Mouse (Mus musculus): ENCODE measurements at regions not wholly inside any gene's neighbourhood (a gene's known extent, or its start where the extent isn't known, plus 50 kb on each side); places are given as distances from the start of the nearest gene placed in this dataset.
A peak's percentile ranks its signal among the peaks of the same experiment; 100 is the strongest.

DNA sequence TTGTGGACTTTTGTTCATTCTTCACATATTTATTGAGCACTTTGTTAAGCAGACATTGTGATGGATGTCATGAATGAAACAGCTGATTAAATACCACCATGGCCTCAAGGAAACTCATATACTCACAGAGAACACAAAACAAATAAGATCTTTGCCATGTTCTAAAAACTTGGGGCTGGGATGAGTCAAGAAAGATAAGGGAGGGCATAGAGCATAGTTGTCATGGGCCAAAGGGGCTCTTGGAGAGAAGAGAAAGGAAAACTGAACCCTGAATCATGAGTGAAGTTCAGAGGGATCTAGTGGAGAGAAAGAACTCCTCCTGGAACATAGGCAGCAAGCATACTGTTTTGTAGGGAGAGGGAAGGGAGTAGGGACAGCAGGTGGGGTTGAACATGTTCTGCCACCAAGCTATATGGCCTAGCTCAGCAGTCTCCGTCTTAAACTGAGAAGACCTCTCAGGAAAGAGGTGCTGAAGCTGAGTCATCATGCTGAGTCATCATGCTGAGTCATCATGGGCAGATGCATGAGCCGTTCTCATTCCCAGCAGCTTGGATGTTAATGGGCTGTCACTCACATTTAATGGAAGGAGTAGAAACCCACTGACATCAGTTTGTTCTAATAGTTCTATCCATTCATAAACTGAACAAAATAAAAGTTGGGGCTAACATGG, 69.6 kb downstream of the Cetn3 start:
- DNase-seq: peak; percentile 9

DNA sequence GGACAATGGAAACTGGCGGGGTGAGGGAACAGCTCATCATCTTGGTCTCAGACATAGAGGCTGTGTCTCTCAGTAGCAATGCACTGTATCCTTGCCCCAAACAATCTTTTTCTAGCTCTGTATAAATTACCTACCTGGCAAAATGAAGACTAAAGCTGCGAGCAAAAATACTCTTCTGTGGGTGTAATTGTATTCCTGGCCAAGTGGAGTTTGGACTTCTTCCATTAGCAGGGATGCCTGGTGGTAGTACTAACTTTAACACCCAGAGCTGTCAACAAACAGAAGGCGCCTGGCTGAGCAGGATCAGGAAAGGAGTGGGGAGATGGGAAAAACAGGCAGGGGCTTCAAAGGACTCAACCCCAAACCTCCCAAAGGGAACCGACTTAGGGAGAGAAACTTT, 73.2 kb downstream of the Cetn3 start:
- no peak for DNase-seq

DNA sequence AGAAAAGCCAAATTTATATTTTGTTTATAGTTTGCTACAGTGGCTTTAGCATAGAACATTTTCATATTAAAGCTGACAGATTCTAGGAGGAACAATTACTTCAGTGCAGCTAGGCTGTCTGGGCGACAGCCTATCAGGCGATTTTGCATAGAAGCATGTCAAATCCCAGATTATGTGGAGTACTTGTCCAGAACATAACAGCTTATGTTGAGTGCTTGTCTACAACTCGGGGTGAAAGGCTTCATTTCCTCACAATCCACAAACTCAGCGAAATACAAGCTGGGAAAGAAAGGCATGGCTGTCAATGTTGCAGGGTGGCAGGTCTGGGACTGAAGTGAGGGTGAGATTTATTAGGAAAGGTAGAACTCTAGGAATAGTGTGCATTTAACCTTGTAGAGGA, 77.8 kb downstream of the Cetn3 start:
- DNase-seq: no peak

DNA sequence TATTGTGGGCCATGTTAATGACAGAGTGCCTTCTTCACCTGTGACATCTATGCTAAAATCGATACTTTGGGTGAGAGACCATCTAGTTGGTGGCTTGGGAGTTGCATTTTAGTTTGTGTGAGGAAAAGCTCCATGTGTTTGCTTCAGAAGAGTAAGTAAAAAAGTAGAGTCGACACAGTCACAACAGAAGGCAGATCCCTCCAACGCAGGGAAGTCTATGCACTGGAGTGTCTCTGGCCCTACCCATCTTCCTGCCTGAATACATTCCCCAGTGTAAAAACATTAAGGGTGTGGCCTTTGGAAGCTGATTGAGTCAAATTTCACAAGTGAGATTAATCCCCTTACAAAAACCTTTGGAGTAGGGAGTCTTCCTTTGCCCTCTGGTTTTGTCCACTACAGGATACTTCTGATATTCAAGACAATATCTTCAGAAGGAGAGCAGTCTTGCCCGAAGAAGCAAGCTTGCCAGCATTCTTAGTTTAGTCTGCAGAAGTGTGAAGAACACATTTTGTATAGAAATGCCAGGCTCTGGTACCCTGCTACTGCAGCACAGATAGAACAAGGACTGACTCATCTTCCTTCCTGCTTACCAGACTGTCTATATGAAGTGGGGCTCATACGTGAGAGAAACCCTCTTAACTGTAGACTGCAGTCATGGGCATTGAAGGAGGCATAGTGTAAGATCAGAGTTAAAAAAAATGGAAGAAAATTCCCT, 79.2 kb downstream of the Cetn3 start:
- DNase-seq: no peak

DNA sequence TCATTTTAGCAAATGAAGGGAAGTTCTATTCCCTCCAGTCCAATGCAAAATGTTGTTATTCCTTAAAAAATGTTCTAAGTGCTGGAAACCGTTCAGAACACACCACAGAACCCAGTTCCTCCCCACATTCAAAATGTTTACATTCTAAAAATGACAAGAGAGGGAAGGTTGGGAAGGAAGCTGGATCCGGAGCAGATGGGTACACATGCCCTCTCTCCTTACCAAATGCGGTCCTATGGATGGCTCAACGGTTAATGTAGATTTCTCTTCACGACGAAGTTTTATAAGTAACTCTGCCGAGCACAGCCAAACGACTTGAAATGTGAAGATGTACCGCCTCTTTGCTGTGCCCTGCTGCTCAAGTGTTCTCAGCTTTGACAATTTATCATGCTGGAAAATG, 88.3 kb downstream of the Cetn3 start:
- DNase-seq: no peak

DNA sequence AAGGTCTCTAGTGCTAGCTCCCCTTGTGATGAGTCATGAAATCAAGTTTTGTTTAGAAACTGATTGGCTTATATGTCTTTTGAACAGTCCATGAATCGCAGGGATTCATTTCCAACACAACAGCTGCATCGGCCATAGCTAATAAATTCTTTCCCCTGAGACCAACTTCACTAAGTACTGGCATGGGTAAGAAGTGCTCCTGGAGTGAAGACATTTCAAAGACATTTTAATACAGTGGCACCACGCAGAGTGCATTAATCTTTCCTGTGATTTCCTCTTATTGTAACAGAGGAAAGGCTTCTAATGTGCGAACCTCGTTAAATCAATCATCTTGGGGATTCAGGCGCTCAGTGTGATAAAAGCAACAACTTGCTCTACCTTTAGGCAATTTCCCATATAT, 103.0 kb downstream of the Cetn3 start:
- DNase-seq: no peak

DNA sequence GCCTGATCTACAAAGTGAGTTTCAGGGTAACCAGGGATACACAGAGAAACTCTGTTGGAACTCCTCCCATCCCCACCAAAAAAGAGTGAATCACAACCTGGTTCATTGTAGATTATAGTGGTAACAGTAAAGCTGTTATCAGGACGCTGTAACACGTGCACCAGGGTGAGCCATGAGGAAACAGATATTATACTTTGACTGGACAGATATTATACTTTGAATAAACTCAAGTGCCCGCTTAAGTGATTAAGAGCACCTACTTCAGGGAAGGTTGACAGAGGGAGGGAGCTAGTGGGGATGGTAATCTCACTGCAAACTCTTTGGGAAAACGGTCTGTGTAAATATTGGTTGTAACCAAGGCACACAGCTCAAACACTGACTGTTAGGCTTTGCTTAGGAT, 147.4 kb downstream of the Cetn3 start:
- no peak for DNase-seq

DNA sequence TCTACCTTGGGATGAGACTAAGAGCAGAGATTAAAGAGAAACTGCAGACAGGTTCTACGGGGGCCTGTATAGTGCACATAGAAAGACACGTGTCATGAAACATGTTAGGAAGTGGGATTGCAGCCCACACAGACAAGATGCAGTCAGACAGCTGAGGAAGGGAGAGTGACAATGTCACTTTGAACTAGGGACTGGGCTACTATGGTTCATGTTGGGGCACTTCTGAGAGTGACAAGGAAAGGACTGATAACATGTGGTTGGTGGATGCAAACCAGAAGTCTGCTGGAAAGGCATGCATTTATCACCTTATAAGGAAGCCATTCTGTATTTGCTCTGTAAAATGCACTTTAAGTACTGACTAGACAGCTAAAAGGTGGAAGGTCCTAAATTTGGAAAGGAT, 148.3 kb downstream of the Cetn3 start:
- no peak for DNase-seq

DNA sequence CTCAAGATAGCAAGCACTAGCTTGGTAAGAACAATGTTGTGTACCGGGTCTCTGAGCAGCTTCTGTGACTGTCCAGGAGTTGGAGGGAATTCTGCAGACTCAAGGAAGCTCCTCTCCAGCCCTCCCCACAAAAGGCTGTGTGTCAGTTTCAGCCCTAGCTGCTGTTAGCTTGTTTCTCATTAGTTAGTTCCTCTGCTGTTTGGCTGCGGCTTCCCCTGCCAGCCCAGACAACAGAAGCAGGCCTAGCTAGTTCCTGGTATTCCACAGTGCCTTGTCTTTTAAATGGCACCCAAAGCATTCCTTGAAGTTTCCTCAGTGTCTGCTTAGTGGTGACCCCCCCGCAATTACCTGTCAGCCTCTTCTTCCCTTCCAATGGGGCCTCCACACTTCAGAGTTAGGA, 154.2 kb downstream of the Cetn3 start:
- no peak for DNase-seq

DNA sequence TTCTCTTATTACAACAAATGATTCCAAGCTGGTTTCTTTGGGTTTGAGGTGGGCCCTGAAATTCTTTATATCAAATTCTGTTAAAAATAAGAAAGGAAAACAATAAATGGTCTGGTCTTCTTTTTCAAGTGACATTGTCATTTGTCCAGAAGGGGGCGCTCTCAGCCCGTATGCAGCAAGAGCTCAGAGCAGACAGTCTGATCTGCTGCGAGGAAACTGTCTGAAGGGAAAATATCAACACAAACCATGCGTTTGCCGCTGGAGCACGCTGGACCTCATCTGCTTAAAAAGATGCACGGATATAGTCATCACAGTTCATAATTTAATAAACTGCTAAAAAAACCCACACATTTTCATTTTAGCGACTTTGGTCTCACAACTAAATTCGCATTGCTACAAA, 161.2 kb downstream of the Cetn3 start:
- peak; percentile 58 for DNase-seq

DNA sequence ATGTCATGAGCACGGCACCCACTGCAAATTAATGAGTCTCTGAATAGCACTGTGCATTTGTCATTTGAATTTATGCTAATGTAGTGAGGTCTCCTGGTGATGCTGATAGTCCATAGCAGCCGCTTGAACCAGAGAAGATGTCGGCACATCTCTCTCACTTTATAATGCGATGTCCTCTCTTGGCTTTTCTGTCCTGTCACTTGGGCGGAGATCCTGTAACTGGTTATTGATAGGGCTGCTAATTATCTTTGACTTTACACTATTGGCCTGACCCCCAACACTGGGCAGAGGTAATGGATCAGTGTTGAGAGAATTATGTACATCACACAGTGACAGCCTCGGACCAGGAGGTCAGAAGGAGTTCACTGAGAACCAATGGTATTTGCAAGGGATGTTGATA, 161.6 kb downstream of the Cetn3 start:
- DNase-seq: no peak

DNA sequence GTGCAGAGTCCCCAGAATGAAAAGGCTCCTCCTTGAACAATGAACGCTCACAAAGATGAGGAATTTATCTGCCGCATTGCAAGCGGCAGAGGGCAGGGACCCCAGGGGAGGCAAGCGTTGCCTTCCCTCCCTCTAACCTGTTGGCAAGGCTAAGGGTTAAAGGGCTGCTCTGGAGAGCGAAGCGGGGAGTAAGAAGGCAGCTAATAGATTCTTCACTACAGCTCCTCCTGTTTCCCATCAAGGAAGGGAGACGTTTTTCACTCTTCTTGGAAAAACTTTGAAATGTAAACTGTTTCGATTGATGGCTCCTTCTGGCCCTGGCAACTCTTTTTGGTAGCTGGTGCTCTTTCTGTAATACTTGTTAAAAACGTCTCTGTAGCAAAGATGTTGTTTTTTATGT, 162.9 kb downstream of the Cetn3 start:
- DNase-seq: no peak

DNA sequence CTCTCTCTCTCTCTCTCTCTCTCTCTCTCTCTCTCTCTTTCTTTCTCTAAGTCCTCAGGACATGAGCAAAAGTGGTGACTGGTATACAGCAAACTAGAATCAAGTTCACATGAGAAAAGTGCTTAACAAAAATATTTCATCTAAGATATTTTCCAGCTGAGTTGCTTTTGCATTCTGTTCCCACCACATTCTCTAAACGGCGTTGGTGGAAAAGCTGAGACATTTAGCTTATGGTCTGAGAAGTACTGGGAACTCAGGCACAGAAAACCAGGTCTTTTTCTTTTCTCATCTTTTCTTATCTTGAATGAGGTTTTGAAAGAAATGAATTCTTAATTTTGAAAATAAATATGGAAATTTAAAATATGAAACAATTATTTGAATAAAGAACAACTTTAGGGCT, 182.6 kb downstream of the Cetn3 start:
- DNase-seq: no peak

DNA sequence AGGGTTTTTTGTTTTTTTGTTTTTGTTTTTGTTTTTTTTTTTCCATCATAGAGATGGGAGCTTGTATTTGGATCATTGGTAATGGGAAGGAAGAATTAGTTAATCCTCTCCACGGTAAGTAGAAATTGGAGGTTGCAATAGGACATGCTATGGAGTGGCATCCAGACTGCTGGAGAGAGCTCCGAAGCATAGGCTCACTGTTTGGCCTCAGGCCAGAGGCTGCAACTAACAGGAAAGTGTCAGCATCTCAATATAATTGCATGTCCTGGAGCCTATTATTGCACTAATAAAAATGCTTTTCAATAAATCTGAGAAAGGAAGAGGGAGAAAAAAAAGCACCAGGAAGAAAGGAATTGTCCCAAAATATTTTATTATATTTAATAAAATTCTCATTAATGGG, 193.0 kb downstream of the Cetn3 start:
- no peak for DNase-seq

DNA sequence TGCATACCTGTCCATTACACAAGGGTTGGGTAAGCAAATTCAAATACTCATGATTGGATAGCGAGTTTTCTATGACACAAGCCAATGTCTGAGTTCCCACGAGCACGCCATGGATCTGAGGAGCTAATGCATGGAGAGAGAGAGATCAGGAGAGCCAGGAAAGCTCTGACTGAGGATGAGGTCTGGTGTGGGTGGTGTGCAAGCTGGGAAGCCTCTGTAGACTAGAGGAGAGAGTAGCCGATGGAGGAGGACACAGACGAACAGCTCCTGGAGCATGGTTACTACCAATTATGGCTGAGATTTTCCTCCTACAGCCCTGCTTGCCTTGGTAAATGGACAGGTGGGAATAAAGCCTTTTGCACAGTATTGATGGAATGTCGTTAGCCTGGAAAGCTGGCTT, 195.1 kb downstream of the Cetn3 start:
- DNase-seq: no peak

DNA sequence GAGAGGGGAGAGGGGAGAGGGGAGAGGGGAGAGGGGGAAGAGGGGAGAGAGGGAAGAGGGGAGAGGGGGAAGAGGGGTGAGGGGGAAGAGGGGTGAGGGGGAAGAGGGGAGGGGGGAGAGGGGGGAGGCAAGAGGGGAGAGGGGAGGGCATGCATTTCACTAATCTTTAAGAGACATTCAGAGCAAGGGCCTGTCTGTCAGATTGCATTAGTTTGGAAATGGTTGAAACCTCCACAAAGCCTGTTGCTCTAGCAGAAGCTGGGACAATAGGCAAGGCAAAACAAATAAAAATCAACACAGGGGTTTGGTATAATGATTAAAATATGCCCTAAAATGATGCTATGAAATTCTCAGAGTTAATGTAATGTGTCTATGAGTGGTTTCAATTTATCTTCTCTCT, 196.4 kb downstream of the Cetn3 start:
- DNase-seq: no peak

DNA sequence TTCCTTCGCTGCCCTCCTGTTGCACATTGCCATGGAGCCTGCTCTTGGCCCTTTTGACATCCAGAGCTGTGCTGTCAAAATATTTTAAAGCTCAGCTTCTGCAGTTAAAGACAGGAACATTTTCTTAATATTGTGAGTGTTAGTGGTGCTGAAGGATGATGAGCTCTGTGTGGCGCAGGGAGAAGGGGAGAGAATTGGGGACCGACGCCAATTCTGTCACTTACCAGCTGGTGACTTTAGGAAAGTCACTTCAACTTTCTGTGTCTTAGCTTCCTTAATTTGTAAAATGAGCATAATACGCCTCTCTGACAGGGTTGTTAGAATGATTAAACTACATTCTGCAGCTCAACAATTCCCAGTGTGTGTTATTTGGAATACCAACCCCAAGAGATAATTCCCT, 197.2 kb downstream of the Cetn3 start:
- no peak for DNase-seq

DNA sequence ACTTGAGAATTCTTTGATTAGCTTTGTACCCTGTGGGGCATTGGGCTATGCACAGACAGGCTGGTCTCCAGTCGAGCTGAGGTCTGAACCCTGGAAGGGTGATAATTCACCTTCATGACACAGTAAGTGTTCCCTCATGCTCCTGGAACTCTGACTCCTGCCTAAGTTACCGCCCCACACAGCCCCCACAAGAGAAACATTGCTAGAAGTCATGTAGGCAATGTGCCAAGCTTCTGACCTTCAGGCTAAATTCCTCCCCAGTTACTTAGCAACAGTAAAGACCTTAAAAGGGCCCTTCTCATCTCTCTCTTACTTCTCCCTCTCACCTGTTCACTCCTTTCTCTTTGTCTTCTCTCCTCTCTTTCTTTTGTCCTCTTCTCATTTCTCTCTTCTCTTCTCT, 199.6 kb downstream of the Cetn3 start:
- peak; percentile 27 for DNase-seq

DNA sequence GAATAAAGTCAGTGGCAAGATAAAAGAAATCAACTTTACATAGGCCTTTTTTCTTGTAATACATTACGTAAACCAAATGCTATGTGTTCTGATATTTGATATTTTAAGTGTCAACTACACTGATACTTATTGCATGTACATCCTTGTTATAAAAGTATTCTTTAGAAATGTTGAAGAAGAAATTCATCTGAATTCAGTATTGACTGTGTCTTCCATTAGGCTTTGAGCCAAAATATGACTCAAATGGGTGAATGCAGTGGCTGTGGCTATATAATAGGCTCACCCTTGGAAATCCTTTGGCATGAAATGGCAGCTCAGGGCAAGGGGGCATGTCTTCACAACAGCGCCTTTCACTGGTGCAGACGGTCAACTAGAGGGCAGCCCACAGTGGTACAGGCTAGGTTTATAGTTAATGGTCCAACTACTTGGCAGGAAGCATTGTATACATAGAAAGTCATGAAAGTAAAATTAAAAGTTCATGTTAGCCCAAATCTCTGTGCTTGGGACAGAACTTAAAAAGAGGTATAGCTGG, 217.9 kb downstream of the Cetn3 start:
- no peak for DNase-seq

DNA sequence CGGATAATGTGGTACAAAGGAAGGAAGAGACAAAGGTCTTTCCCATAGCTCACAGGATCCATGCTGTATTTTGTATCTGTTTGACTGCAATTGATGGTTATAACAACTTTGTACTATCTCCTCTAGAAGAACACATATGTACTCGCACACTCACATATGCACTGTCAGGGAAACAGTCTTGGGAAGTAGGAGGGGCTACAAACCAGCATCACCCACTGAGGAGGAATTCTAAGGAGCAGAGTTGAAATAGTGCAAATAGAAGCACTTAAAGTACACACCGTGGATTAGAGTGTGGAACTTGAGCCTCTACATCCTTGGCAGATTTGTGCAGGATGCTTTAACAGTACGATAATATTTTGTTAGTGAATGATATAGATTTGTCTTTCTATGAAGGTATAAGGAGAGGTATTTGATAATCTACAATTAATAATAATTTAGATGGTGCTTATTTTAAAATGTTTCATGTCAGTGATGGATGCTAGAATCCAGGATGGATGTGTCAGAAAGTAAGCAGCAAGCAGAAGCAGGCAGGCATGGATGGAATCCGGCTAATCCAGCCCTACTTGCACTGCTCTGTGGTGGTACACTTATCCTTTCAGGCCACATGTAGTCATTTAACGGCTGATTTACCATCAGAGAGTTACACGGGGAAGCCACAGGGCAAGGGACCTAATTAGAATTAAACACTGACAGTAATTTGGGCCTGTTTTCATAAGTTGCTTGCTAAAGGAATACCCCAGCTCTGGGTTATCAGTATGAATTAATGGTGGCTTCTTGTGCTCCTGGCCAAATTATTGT, 223.3 kb downstream of the Cetn3 start:
- no peak for DNase-seq

DNA sequence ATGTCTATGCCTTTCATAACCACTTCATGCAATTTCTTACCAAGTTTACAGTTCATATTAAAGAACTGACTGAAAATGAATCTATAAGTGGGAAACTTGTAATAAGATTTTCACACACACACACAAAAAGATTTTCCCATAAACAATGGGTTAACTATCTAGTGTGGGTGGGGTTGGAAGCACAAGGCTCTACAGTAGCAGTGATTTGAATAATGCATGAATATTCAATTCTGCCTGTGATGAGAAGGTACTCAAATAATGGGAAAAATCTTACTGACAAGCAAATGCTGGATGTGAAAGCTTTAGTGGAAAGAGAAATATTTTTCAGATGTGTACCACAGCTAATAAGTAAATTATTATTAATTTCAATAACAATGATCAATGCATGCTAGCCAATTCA, 224.3 kb downstream of the Cetn3 start:
- DNase-seq: no peak

DNA sequence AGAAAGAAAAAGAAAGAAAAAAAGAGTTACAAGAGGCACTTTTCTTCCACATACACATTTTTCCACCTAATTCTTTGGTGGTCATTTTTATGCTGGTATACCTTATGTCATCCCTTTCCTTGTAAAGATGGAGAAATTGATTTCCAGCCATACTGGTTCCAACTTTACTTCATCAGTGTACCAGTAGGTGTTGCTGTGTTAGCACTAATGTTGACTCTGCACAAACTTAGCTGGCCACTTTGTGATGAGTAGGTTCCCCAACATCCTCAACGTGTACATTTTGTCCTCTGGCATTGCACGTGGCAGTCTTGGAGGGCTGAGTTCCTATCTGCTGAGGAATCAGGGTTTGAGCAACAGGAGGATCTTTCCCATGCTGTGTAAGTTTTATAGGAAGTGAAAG, 256.7 kb downstream of the Cetn3 start:
- DNase-seq: no peak

DNA sequence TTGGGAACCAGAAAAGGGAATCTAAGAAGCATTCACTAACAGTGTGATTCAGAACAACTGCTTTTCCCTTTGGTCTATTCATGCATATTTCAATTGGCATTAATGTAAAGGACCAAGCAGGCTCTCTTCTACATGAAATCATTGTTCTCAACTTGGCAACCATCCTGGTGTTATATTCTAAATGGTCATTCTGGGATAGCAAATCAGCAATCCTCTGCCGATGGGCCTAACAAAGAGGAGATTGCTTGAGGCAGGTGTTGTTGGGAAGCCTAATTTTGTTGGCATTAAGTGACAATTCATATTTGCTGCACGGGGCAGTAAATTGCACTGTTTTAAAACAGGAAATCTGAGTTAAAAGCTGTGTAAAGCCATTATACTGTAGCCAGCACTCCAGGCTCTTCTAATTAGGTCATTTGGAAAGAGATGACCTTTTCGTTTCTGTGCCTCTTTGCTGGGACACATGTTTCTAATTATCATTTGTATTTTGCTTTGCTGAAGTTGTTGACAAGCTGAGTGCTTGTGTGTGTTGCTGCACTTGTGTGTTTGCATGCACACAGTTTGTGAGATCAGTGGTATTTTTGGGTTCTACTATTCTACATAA, 275.4 kb downstream of the Cetn3 start:
- no peak for DNase-seq

All from adrenal gland, adult 2 months (tissue).